Mouse (Mus musculus) left cerebral cortex, adult 2 months (tissue): ENCODE results near the gene Mgrn1. TPM values are rescaled to one million over a fixed set of nuclear protein-coding genes. Genes with fewer than 3 reads are reported as not detected.
A peak's percentile ranks its signal among the peaks of the same experiment; 100 is the strongest.

Experiments used
- DNase-seq, 2 experiments: peaks; one replicate each; pipeline ENCODE4 v3.0.0; 2021 to 2022; ENCODE audit warnings: low spot score in 2 of 2, mixed read lengths in 1 of 2; ENCODE audit errors: extremely low spot score in 1 of 2
- H3K27ac ChIP-seq: fragments of 200-600 bp; 2 replicates; pipeline ENCODE4 v1.8.1; 2022
- H3K4me3 ChIP-seq: fragments of 200-600 bp; 2 replicates; pipeline ENCODE4 v1.8.1; 2022
- CTCF ChIP-seq: fragments of 200-600 bp; IDR thresholded peaks from 2 replicates; pipeline ENCODE4 v1.8.1; 2022; ENCODE audit warnings: antibody characterized with exemption, mild to moderate bottlenecking, moderate library complexity
- intact Hi-C: fragments of 180-260 bp; cut with DNase I; formaldehyde crosslinking; loops from one replicate; pipeline ENCODE4 v1.15.1; 2025
- total RNA-seq, 2 experiments: library from RNA; stranded (reverse); gene quantifications; 2 replicates each; pipeline ENCODE4 v1.2.3; 2021

Mgrn1 gene
- total RNA-seq, 2 experiments from 2014 or later, result 208 to 211 TPM

DNA sequence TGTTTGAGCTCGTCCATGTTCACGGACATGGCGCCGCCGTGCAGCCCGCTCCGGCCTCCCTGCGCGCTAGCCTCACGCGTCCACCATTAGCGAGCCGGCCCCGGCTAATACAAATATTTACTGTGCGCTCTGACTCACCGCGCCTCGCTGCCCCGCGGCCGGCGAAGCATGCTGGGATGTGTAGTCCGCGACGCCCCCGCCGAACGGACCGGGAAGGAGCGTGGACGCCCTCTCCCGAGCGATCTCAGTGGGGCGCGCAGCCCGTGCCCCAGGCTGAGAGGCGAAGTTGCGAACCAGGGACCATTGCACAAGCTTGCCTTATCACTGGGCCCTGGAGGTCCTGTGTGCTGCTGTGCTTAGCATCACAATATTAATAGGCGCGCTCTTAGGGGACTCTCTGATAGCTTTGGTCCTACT lies 6.3 kb upstream of the Mgrn1 start:
- Histone ChIP-seq H3K4me3 (peak overlapping the region; percentile 99), H3K27ac (peak overlapping the region; percentile 98)
- intact Hi-C loops, result loop anchor here (1.0 kb wide), 2 partner anchors 34 to 85 kb away; partner anchors contain the start of gene Anks3
- TF ChIP-seq CTCF, result peak; percentile 28
- DNase-seq, result peak; percentile 92

DNA sequence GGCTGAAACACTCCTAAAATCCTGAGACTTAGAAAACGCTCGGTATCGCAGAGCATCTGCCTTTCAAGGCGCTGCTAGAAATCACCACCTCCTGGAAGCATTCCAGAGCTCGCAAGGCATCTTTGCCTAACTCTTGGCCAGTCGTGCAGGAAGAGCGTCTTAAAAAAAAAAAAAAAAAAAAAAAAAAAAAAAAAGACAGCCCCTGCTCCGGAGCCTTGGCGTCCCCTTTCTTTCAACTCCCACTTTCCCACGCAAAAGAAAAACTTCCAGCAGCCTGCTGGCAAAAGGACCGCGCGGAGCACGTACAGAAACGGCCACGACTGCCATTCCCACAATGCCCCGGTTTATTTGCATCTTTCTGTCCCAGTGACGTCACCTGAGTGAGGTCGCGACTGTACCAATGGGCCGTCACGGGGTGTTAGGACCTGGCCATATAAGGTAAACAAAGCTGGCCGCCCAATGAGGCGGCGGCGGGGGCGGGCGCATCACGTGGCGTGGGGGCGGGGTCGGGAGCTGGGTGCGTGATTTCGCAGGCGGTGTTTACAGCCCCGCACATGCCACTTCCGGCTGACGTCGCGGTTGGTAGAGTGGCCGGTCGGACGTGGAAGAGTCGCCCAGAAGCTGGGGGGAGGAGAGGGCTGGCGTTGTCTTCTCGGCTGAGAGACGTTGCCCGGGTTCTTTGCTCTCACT lies 5.8 kb upstream of the Mgrn1 start, which contains the start of gene Ubald1:
Gene Ubald1, minus strand, starts transcription at position 180 of the 690 bp plus-strand sequence.
- peak; percentile 94 to 97 for DNase-seq
- peak within 1 kb of the TSS; percentile 98 for H3K27ac ChIP-seq
- intact Hi-C loops, result loop anchor here (1.0 kb wide), 1 partner anchor 84 kb away; the partner anchor contains the start of gene Anks3
- TF ChIP-seq CTCF, result no peak; the same call in 1 of the 2 replicates
- peak within 1 kb of the TSS; percentile 99 for H3K4me3 ChIP-seq

DNA sequence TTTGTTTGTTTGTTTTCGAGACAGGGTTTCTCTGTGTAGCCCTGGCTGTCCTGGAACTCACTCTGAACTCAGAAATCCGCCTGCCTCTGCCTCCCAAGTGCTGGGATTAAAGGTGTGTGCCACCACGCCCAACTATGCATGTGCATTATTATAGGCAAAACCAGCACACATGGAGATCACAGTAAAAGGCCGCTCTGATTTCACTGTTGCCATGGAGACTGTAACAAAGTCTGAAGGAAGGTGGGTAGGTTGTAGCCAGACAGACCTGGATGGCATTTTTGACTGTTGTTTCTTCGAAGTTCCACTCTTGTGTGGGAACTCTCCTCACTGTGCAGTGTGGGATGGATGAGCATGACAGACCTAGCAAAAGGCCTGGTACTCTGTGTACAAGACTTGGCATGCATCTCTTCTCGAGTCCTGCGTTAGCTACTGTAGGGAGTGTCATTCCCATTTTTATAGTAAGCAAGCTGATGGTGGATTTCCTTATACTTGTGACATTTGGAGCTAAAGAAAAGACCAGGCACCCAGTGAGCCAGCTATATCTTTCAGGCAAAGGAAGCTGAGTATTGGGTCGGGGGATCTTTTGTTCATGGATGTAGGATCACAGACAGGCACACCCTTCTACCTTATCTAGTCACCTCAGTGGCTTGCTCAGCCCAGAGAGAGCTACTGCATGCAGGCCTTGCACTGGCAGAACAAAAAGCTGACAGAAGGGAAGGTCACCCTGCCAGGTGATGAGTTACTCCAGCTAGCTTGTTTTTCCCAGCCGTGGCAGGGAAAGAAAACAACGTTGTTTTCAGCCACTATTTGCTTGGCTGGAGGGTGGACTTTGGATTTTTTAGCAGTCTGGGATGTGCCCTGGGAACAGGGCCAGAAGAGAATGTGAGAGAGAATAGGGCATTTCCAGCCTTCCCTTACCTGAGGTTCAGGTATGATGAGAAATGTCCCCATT lies 4.4 kb upstream of the Mgrn1 start:
- intact Hi-C loops, result no loop called here
- Histone ChIP-seq H3K4me3 (peak overlapping the region; percentile 99), H3K27ac (peak overlapping the region; percentile 98)
- DNase-seq, result no peak
- TF ChIP-seq CTCF, result no peak

DNA sequence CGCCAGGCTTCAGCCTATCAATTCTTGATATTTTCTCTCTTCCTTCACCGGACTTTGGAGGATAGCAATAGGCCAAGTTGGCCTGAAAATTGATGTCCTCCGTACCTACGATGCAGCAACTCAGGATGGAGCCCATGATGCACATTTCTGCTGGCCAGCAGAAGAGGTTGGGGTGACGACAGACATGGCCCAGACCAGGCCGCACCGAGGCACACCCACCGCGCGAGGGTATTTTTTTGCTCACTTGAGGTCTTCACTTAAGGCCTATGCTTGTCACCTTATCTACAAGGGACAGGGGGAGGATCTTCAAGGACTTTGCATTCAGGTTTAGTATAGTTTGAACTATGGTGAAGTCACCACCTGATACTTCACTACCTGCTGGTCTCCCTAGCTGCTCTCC lies 1.1 kb upstream of the Mgrn1 start:
- H3K27ac ChIP-seq, result peak overlapping the region; percentile 99; the same call in 1 of the 2 replicates
- intact Hi-C loops, result no loop called here
- TF ChIP-seq CTCF, result no peak
- no peak for DNase-seq
- H3K4me3 ChIP-seq, result no peak overlapping the region

DNA sequence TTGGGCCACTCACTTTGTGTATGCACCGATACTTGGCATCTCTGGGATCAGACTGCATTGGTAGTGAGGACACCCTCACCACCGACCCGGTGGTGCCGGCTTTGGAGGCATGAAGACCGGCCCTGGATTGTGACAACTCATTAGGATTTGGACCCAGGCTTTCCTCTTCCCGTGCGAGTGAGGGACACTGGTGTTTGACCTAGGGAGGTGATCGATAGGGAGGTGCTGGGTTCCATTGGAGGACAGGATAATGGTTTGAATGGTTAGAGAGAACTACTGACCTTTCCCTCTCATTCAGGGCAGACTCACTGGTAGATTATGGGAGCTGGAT lies 606 bp downstream of the Mgrn1 start:
- H3K27ac ChIP-seq, result peak overlapping the region; percentile 98
- intact Hi-C loops, result loop anchor here (2.0 kb wide), 1 partner anchor 26 kb away; no protein-coding TSS in a partner anchor
- no peak for TF ChIP-seq CTCF
- H3K4me3 ChIP-seq, result peak overlapping the region; percentile 82
- no peak for DNase-seq

DNA sequence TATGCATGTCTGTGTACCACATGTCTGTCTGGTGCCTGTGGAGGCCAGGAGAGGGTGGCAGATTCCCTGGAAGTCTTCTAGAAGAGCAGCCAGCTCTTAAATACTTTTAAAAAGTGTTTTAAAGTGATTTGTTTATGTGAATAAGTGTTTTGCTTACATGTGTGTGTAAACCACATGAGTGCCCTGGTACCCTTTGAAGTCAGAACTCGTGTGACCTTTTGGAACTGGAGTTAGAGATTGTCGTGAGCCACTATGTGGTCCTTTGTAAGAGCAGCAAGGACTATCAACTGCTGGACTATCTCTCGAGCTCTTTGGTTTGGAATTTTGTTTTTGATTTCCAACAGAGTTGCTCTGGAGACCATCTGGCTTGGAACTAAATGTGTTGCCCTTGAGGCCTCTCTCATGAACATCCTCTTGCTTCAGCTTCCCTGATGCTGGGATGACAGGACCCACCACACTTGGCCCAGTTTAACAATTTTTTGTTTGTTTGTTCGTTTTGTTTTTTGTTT lies 4.2 kb downstream of the Mgrn1 start:
- no peak for TF ChIP-seq CTCF
- intact Hi-C loops, result no loop called here
- DNase-seq, result no peak
- Histone ChIP-seq H3K4me3 (no peak overlapping the region), H3K27ac (no peak overlapping the region)

DNA sequence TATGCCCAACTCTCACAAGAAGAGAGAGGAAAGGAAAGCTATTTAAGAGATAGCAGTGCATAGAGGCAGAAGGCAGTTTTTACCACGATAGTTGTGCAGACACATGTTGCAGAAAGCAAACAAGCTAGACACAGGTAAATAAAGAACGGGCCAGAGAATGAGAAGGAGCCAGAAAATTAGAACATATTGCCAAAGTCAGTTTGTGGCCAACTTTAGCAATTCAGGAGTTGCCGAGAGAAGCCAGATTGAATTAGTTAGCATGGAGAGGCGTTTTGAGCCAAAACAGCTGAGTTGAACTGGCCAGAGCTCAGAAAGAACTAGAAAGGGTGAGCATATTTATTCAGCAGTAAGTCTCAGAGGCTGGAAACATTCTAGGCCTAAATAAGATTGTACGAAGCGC lies 6.1 kb downstream of the Mgrn1 start:
- DNase-seq, result no peak
- no peak overlapping the region; the same call in 1 of the 2 replicates for H3K27ac ChIP-seq
- no peak overlapping the region for H3K4me3 ChIP-seq
- TF ChIP-seq CTCF, result no peak
- intact Hi-C loops, result no loop called here

DNA sequence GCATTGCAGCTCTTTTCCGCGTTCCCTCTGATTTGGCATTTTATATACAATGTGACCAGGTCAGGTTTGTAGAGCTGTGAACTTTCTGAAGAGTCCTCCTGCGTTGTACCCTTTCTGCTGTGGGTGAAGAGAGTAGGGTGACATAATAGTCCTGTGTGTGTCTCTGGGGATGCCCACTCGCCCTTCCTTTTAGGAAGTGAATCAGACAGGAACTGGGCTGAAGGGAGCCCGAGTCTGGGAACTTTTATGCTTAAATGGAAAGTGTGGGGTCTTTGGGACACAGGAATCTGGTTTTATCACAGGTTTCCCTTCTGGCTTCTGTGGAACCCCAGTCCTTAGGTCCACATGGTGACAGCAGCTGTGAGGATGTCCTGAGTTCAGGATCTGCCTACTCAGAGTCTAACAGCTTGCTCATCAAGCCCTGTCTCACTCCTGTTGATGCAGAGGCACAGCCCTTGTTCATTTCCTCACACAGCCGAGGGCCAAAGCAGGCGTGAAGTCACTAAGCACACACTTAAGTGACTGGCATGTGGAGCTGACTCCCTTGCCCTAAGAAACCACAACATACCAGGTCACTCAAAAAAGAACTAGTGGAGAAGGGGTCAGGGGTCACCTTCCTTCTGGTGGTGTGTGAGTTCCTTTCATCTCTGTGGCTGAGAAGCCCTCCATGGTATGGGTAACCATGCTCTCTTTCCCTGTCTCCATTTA lies 8.3 kb downstream of the Mgrn1 start:
- DNase-seq, result no peak
- Histone ChIP-seq H3K4me3 (no peak overlapping the region), H3K27ac (peak overlapping the region; percentile 28; the same call in 1 of the 2 replicates)
- intact Hi-C loops, result no loop called here
- TF ChIP-seq CTCF, result no peak

DNA sequence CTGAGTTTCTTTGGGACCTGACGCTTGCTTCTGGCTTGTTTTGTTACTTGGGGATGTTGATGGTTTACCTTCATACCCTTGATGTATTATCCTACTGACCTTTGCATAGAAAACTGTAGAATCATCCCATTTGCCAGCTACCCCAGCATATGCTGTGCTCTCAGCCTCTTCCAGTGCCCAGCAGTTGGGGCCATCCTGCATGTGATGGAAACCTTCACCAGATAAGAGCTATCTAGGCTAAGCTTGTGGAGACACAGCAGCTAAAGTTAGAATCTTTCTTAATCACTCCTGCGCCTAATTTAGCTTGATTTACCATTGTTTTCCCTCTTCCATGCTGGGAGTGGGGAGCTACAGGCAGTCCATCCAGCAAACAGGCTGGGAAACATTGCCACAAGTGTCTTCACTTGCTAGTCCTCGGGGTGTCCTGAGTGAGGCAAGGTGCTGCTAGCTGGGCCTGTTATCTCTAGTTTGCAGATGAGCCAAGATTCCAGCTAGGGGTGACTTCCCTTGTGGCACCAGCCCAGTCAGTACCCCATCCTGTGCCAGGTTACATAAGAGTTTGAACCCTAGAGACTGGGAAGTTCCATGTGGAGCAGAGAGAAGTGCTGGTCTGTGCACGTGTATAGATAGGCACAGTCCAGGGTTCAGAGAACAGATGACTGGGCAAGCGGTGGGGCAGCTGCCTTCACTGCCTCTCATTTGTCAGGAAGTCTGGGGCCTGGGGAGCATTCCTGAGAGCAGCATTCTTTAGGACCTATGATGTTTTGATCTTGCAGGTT lies 10.4 kb downstream of the Mgrn1 start:
- TF ChIP-seq CTCF, result no peak
- Histone ChIP-seq H3K27ac (peak overlapping the region; percentile 20; the same call in 1 of the 2 replicates), H3K4me3 (no peak overlapping the region)
- intact Hi-C loops, result no loop called here
- no peak for DNase-seq

DNA sequence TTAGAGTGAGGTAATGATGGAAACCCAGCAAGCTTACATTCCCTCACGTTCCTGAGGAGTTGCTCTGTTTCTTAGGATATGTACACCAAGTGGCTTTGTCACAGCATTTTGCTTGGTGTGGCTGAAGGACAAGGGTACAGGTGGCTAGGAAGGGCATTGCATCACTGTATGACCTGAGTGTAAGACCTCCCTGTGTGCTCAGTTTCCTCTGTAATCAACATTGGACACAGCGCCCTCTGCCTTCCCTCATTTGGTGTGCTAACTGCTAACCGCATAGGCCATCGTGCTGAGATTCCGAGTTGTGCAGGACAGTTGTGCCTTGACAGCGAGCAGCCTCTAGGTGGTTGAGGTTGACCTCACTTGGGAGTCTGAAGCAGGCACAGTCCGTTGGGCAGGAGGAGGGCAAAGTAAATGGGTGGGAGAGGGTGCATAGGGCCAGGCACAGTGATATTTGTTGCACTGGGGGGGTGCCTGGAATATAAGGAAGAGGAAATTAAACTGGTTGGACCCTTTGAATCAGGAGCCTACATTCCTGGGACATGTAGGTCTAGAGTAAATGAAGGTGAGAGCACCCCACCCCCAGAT lies 11.2 kb downstream of the Mgrn1 start:
- Histone ChIP-seq H3K27ac (no peak overlapping the region), H3K4me3 (no peak overlapping the region)
- no peak for DNase-seq
- intact Hi-C loops, result no loop called here
- no peak for TF ChIP-seq CTCF
